8 mouse cellular contexts compared by ENCODE assay signal in genomic region chr2:34770951-34771350, GRCm38 (mm10). TPM values are rescaled to one million over a fixed set of nuclear protein-coding genes. Genes with fewer than 3 reads are reported as not detected.
DNase-seq lines count a peak whose midpoint lies in the region; ATAC-seq and TF ChIP-seq lines count a peak whose summit lies in the region.

No protein-coding gene starts in this region.

- peak overlapping the region; percentile 77 for H3K4me2 ChIP-seq in kidney, postnatal 0 days (ENCODE audit: low read length)
- peak overlapping the region; percentile 61 for H3K4me2 ChIP-seq in hindbrain, postnatal 0 days (ENCODE audit: low read depth, low read length)
- H3K4me2 ChIP-seq in midbrain, postnatal 0 days (ENCODE audit: low read depth, low read length, poor library complexity, severe bottlenecking) = peak overlapping the region; percentile 66

- H3K4me1 ChIP-seq in kidney, postnatal 0 days (replicated peaks; ENCODE audit: insufficient read depth, low read length) = peaks cover 22% of the 10 kb centered on the region
- H3K4me1 ChIP-seq in embryonic facial prominence, embryonic 10.5 days = peaks cover 36% of the 10 kb centered on the region
- peaks cover 25% of the 10 kb centered on the region for H3K4me1 ChIP-seq in hindbrain, postnatal 0 days (ENCODE audit: insufficient read depth, low read length)
- peaks cover 13% of the 10 kb centered on the region; the same call in 1 of the 2 replicates for H3K4me1 ChIP-seq in midbrain, postnatal 0 days (ENCODE audit: insufficient read depth, low read length)

- H3K36me3 ChIP-seq in kidney, postnatal 0 days (ENCODE audit: insufficient read depth, low read length) = peaks cover 22% of the 10 kb centered on the region
- H3K36me3 ChIP-seq in embryonic facial prominence, embryonic 10.5 days (replicated peaks) = peaks cover 38% of the 10 kb centered on the region
- H3K36me3 ChIP-seq in hindbrain, postnatal 0 days (ENCODE audit: insufficient read depth, low read length) = peaks cover 23% of the 10 kb centered on the region
- H3K36me3 ChIP-seq in midbrain, postnatal 0 days (ENCODE audit: insufficient read depth, low read length) = peaks cover 20% of the 10 kb centered on the region

- intact Hi-C loops in left cerebral cortex, postnatal 36 days (cut with DNase I) = loop anchor here (2.0 kb wide), 1 partner anchor 16 kb away; the partner anchor contains the start of gene Gapvd1

- H3K9ac ChIP-seq in kidney, postnatal 0 days (ENCODE audit: low read depth, low read length) = peak overlapping the region; percentile 97
- peak overlapping the region; percentile 83 for H3K9ac ChIP-seq in hindbrain, postnatal 0 days (replicated peaks; ENCODE audit: low read length)
- peak overlapping the region; percentile 95 for H3K9ac ChIP-seq in midbrain, postnatal 0 days (replicated peaks; ENCODE audit: low read length, poor library complexity, severe bottlenecking)

- peak overlapping the region; percentile 93 for H3K27ac ChIP-seq in kidney, postnatal 0 days
- H3K27ac ChIP-seq in embryonic facial prominence, embryonic 10.5 days (replicated peaks) = peak overlapping the region; percentile 97
- H3K27ac ChIP-seq in hindbrain, postnatal 0 days = peak overlapping the region; percentile 98
- peak overlapping the region; percentile 90 for H3K27ac ChIP-seq in midbrain, postnatal 0 days (ENCODE audit: low read depth, low read length)

- no peak for ATAC-seq in kidney, postnatal 0 days (replicated peaks; ENCODE audit: low FRiP score, low read depth)
- ATAC-seq in hindbrain, postnatal 0 days = no peak
- no peak for ATAC-seq in midbrain, postnatal 0 days (ENCODE audit: low FRiP score)

- no peak for DNase-seq in kidney, postnatal 0 days (ENCODE audit: low spot score)
- no peak for DNase-seq in kidney, adult 8-10 months
- no peak for DNase-seq in embryonic facial prominence, embryonic 10.5 days (ENCODE audit: low spot score)
- no peak for DNase-seq in hindbrain, postnatal 0 days (ENCODE audit: low spot score)
- DNase-seq in midbrain, postnatal 0 days (ENCODE audit: low spot score) = no peak
- DNase-seq in cerebellum, postnatal 25 days = no peak
- no peak for DNase-seq in left cerebral cortex, postnatal 36 days (ENCODE audit: low spot score in 2 of 2)
- no peak for DNase-seq in layer of hippocampus, postnatal 14 days (ENCODE audit: low spot score in 2 of 2)

- under 1% methylated on average over 6 of the region's 6 CpGs for WGBS in kidney, postnatal 0 days
- 6% methylated on average over 6 of the region's 6 CpGs for WGBS in embryonic facial prominence, embryonic 10.5 days
- 5% methylated on average over 6 of the region's 6 CpGs for WGBS in hindbrain, postnatal 0 days
- WGBS in midbrain, postnatal 0 days = 6% methylated on average over 6 of the region's 6 CpGs

- no peak for TF ChIP-seq CTCF in kidney, postnatal 0 days (IDR thresholded peaks at IDR 0.05; ENCODE audit: low read depth)
- TF ChIP-seq CTCF in hindbrain, postnatal 0 days (IDR thresholded peaks at IDR 0.05; ENCODE audit: low read depth) = no peak
- TF ChIP-seq CTCF in midbrain, postnatal 0 days (IDR thresholded peaks at IDR 0.05) = no peak

- H3K9me3 ChIP-seq in kidney, postnatal 0 days (replicated peaks; ENCODE audit: low read length) = no peaks in the 10 kb centered on the region
- peaks cover 4% of the 10 kb centered on the region; the same call in 1 of the 2 replicates for H3K9me3 ChIP-seq in embryonic facial prominence, embryonic 10.5 days
- H3K9me3 ChIP-seq in hindbrain, postnatal 0 days (ENCODE audit: low read length) = no peaks in the 10 kb centered on the region
- H3K9me3 ChIP-seq in midbrain, postnatal 0 days (ENCODE audit: low read length) = no peaks in the 10 kb centered on the region

- no peaks in the 10 kb centered on the region for H3K27me3 ChIP-seq in kidney, postnatal 0 days (ENCODE audit: insufficient read depth, low read length)
- H3K27me3 ChIP-seq in embryonic facial prominence, embryonic 10.5 days (replicated peaks; ENCODE audit: low read depth, poor library complexity, severe bottlenecking) = no peaks in the 10 kb centered on the region
- H3K27me3 ChIP-seq in hindbrain, postnatal 0 days (ENCODE audit: insufficient read depth, low read length) = no peaks in the 10 kb centered on the region
- H3K27me3 ChIP-seq in midbrain, postnatal 0 days (ENCODE audit: insufficient read depth, low read length) = no peaks in the 10 kb centered on the region

- peak overlapping the region; percentile 70 for H3K4me3 ChIP-seq in kidney, postnatal 0 days (replicated peaks; ENCODE audit: low read depth, low read length)
- H3K4me3 ChIP-seq in embryonic facial prominence, embryonic 10.5 days = peak overlapping the region; percentile 79
- H3K4me3 ChIP-seq in hindbrain, postnatal 0 days (ENCODE audit: low read length) = peak overlapping the region; percentile 95
- H3K4me3 ChIP-seq in midbrain, postnatal 0 days (ENCODE audit: low read depth, low read length) = peak overlapping the region; percentile 88

RNA-seq across cellular contexts. Expression of gene Hspa5, which starts 0.8 kb away (rescaled TPM):
- polyA plus RNA-seq in kidney, postnatal 0 days (2015; fragmentation: Nextera tagmentation; extraction: Ambion mirVana) = 688 and 780 TPM in 2 replicates
- polyA plus RNA-seq in embryonic facial prominence, embryonic 10.5 days (2016; fragmentation: Nextera tagmentation; extraction: Ambion mirVana) = 908 and 968 TPM in 2 replicates
- 148 and 186 TPM in 2 replicates for total RNA-seq in hindbrain, postnatal 0 days (2014; rRNA removed)
- 321 and 322 TPM in 2 replicates for polyA plus RNA-seq in hindbrain, postnatal 0 days (2015; fragmentation: Nextera tagmentation; extraction: Ambion mirVana)
- total RNA-seq in midbrain, postnatal 0 days (2014; rRNA removed) = 194 and 214 TPM in 2 replicates
- 305 and 331 TPM in 2 replicates for polyA plus RNA-seq in midbrain, postnatal 0 days (2015; fragmentation: Nextera tagmentation; extraction: Ambion mirVana)
- total RNA-seq in left cerebral cortex, postnatal 36 days (2021) = 100 to 1,000 TPM; 256 to 388 TPM
- total RNA-seq in layer of hippocampus, postnatal 14 days (2021) = 100 to 1,000 TPM; 278 to 351 TPM

RNA-seq across cellular contexts. Expression of gene Gapvd1, which starts 15.9 kb away (rescaled TPM):
- 56.6 and 58.7 TPM in 2 replicates for polyA plus RNA-seq in kidney, postnatal 0 days (2015; fragmentation: Nextera tagmentation; extraction: Ambion mirVana)
- 80.6 and 87.1 TPM in 2 replicates for polyA plus RNA-seq in embryonic facial prominence, embryonic 10.5 days (2016; fragmentation: Nextera tagmentation; extraction: Ambion mirVana)
- total RNA-seq in hindbrain, postnatal 0 days (2014; rRNA removed) = 71.2 and 74.0 TPM in 2 replicates
- polyA plus RNA-seq in hindbrain, postnatal 0 days (2015; fragmentation: Nextera tagmentation; extraction: Ambion mirVana) = 79.8 and 80.8 TPM in 2 replicates
- 89.2 and 107 TPM in 2 replicates for total RNA-seq in midbrain, postnatal 0 days (2014; rRNA removed)
- 74.4 and 87.9 TPM in 2 replicates for polyA plus RNA-seq in midbrain, postnatal 0 days (2015; fragmentation: Nextera tagmentation; extraction: Ambion mirVana)
- 100 to 1,000 TPM in 1 of 2 experiments, 10 to 100 TPM in 1; 93.3 to 109 TPM for total RNA-seq in left cerebral cortex, postnatal 36 days (2021)
- total RNA-seq in layer of hippocampus, postnatal 14 days (2021) = 100 to 1,000 TPM; 106 to 107 TPM

RNA-seq across cellular contexts. Expression of gene Rabepk, which starts 28.8 kb away (rescaled TPM):
- 30.8 and 33.3 TPM in 2 replicates for polyA plus RNA-seq in kidney, postnatal 0 days (2015; fragmentation: Nextera tagmentation; extraction: Ambion mirVana)
- 39.3 and 44.2 TPM in 2 replicates for polyA plus RNA-seq in embryonic facial prominence, embryonic 10.5 days (2016; fragmentation: Nextera tagmentation; extraction: Ambion mirVana)
- 15.8 and 19.0 TPM in 2 replicates for total RNA-seq in hindbrain, postnatal 0 days (2014; rRNA removed)
- polyA plus RNA-seq in hindbrain, postnatal 0 days (2015; fragmentation: Nextera tagmentation; extraction: Ambion mirVana) = 28.2 and 28.8 TPM in 2 replicates
- 14.3 and 19.2 TPM in 2 replicates for total RNA-seq in midbrain, postnatal 0 days (2014; rRNA removed)
- polyA plus RNA-seq in midbrain, postnatal 0 days (2015; fragmentation: Nextera tagmentation; extraction: Ambion mirVana) = 23.2 and 23.7 TPM in 2 replicates
- total RNA-seq in left cerebral cortex, postnatal 36 days (2021) = 10 to 100 TPM; 29.2 to 36.3 TPM
- 10 to 100 TPM; 22.7 to 28.5 TPM for total RNA-seq in layer of hippocampus, postnatal 14 days (2021)

RNA-seq across cellular contexts. Expression of gene Fbxw2, which starts 55.2 kb away (rescaled TPM):
- 61.0 and 65.8 TPM in 2 replicates for polyA plus RNA-seq in kidney, postnatal 0 days (2015; fragmentation: Nextera tagmentation; extraction: Ambion mirVana)
- 77.3 and 79.0 TPM in 2 replicates for polyA plus RNA-seq in embryonic facial prominence, embryonic 10.5 days (2016; fragmentation: Nextera tagmentation; extraction: Ambion mirVana)
- 94.9 and 112 TPM in 2 replicates for total RNA-seq in hindbrain, postnatal 0 days (2014; rRNA removed)
- 111 and 118 TPM in 2 replicates for polyA plus RNA-seq in hindbrain, postnatal 0 days (2015; fragmentation: Nextera tagmentation; extraction: Ambion mirVana)
- total RNA-seq in midbrain, postnatal 0 days (2014; rRNA removed) = 124 and 133 TPM in 2 replicates
- 115 and 122 TPM in 2 replicates for polyA plus RNA-seq in midbrain, postnatal 0 days (2015; fragmentation: Nextera tagmentation; extraction: Ambion mirVana)
- 10 to 100 TPM; 88.7 to 94.6 TPM for total RNA-seq in left cerebral cortex, postnatal 36 days (2021)
- total RNA-seq in layer of hippocampus, postnatal 14 days (2021) = 10 to 100 TPM; 87.7 to 88.8 TPM
